Mouse (Mus musculus) ES-Bruce4 (cell line): ENCODE measurements around the gene Dazap2. TPM values are rescaled to one million over a fixed set of nuclear protein-coding genes. Genes with fewer than 3 reads are reported as not detected.

Experiments
- H3K27ac ChIP-seq: 2 replicates; pipeline ENCODE4 v1.5.1; 2012; ENCODE audit warnings: low read length, inconsistent platforms; ENCODE audit not compliant: insufficient read depth
- H3K27me3 ChIP-seq: 2 replicates; pipeline ENCODE4 v1.6.1; 2012; ENCODE audit warnings: mild to moderate bottlenecking, low read length, inconsistent platforms; ENCODE audit not compliant: control insufficient read depth, poor library complexity, insufficient read depth, severe bottlenecking
- H3K36me3 ChIP-seq: 2 replicates; pipeline ENCODE4 v1.6.1; 2012; ENCODE audit warnings: inconsistent platforms, mild to moderate bottlenecking, low read length, moderate library complexity; ENCODE audit not compliant: control insufficient read depth, poor library complexity, insufficient read depth, severe bottlenecking
- H3K4me1 ChIP-seq: one replicate; pipeline ENCODE4 v1.8.1; 2011; ENCODE audit warnings: low read length; ENCODE audit not compliant: control insufficient read depth, insufficient read depth
- H3K4me3 ChIP-seq: 2 replicates; pipeline ENCODE4 v1.5.1; 2011; ENCODE audit warnings: low read depth, mild to moderate bottlenecking, low read length
- H3K9ac ChIP-seq: 2 replicates; pipeline ENCODE4 v1.6.1; 2012; ENCODE audit warnings: low read depth, mild to moderate bottlenecking, inconsistent platforms; ENCODE audit not compliant: poor library complexity, severe bottlenecking
- H3K9me3 ChIP-seq: replicated peaks from 2 replicates; pipeline ENCODE4 v1.6.1; 2012; ENCODE audit warnings: mild to moderate bottlenecking, low read length, inconsistent platforms; ENCODE audit not compliant: control insufficient read depth, poor library complexity, insufficient read depth, severe bottlenecking
- CTCF ChIP-seq: IDR thresholded peaks from one replicate; pipeline ENCODE4 v1.8.1; 2011; ENCODE audit warnings: low read depth, low read length
- EP300 ChIP-seq: IDR thresholded peaks from 2 replicates; pipeline ENCODE4 v1.6.1; 2011; ENCODE audit warnings: low read depth, low read length; ENCODE audit not compliant: insufficient read depth
- POLR2A ChIP-seq: IDR thresholded peaks from one replicate; pipeline ENCODE4 v1.8.1; 2011; ENCODE audit warnings: low read length; ENCODE audit not compliant: insufficient read depth
- polyA plus RNA-seq: library from polyadenylated mRNA; stranded (reverse); fragments of >200 nt; gene quantifications from 2 replicates; pipeline ENCODE4 v1.2.4, GENCODE M21; 2011; ENCODE audit warnings: low read depth; ENCODE audit not compliant: missing spikeins, insufficient read depth, insufficient read length

Dazap2 gene
- polyA plus RNA-seq, 1 experiment = 70.7 TPM

- H3K27ac ChIP-seq = no peak overlapping the region
- no peak overlapping the region for H3K9ac ChIP-seq
- H3K4me1 ChIP-seq = peaks cover 8% of the 10 kb centered on the region
- TF ChIP-seq POLR2A = no peak
- no peak for TF ChIP-seq CTCF
- no peak for TF ChIP-seq EP300
- H3K9me3 ChIP-seq = no peaks in the 10 kb centered on the region
- H3K36me3 ChIP-seq = peaks cover 26% of the 10 kb centered on the region
- no peak overlapping the region for H3K4me3 ChIP-seq
- H3K27me3 ChIP-seq = no peaks in the 10 kb centered on the region
These were observed 8.6 kb downstream of the Dazap2 start for GRCm38 (mm10) chr15:100623754-100624153.

GRCm38 (mm10) chr15:100624435-100624834, 9.3 kb downstream of the Dazap2 start:
- Histone ChIP-seq H3K27ac (no peak overlapping the region), H3K36me3 (peaks cover 20% of the 10 kb centered on the region), H3K9me3 (no peaks in the 10 kb centered on the region), H3K27me3 (no peaks in the 10 kb centered on the region), H3K4me3 (no peak overlapping the region), H3K4me1 (peaks cover 8% of the 10 kb centered on the region), H3K9ac (no peak overlapping the region)
- TF ChIP-seq CTCF (no peak), EP300 (no peak), POLR2A (no peak)

GRCm38 (mm10) chr15:100627287-100627686, 12.1 kb downstream of the Dazap2 start:
- Histone ChIP-seq H3K27ac (peak overlapping the region; percentile 99), H3K9me3 (no peaks in the 10 kb centered on the region), H3K27me3 (no peaks in the 10 kb centered on the region), H3K4me1 (peaks cover 19% of the 10 kb centered on the region), H3K9ac (0 out of 2 replicates have a peak overlapping the region, but pooled peaks have one; percentile 11), H3K4me3 (no peak overlapping the region), H3K36me3 (no peaks in the 10 kb centered on the region; the same call in 1 of the 2 replicates)
- no peak for TF ChIP-seq CTCF
- no peak for TF ChIP-seq EP300
- TF ChIP-seq POLR2A = no peak

GRCm38 (mm10) chr15:100627774-100628370, 12.7 kb downstream of the Dazap2 start:
- no peaks in the 10 kb centered on the region for H3K9me3 ChIP-seq
- peaks cover 24% of the 10 kb centered on the region for H3K4me1 ChIP-seq
- H3K27me3 ChIP-seq = no peaks in the 10 kb centered on the region
- peak overlapping the region; percentile 99 for H3K27ac ChIP-seq
- no peaks in the 10 kb centered on the region for H3K36me3 ChIP-seq
- H3K9ac ChIP-seq = peak overlapping the region; percentile 36; the same call in 1 of the 2 replicates
- peak overlapping the region; percentile 32 for H3K4me3 ChIP-seq
- TF ChIP-seq EP300 (peak; percentile 95), POLR2A (no peak), CTCF (no peak)

- no peaks in the 10 kb centered on the region for H3K9me3 ChIP-seq
- H3K27me3 ChIP-seq = no peaks in the 10 kb centered on the region
- peak overlapping the region; percentile 36; the same call in 1 of the 2 replicates for H3K9ac ChIP-seq
- TF ChIP-seq EP300 (no peak; the same call in 1 of the 2 replicates), POLR2A (no peak), CTCF (no peak)
- H3K4me3 ChIP-seq = peak overlapping the region; percentile 10
- H3K27ac ChIP-seq = peak overlapping the region; percentile 96
- H3K36me3 ChIP-seq = no peaks in the 10 kb centered on the region
- H3K4me1 ChIP-seq = peaks cover 26% of the 10 kb centered on the region
These were observed 13.6 kb downstream of the Dazap2 start for GRCm38 (mm10) chr15:100628797-100629196.

GRCm38 (mm10) chr15:100630126-100630525, 15.0 kb downstream of the Dazap2 start:
- H3K9ac ChIP-seq = no peak overlapping the region
- H3K36me3 ChIP-seq = no peaks in the 10 kb centered on the region
- H3K27me3 ChIP-seq = no peaks in the 10 kb centered on the region
- H3K4me3 ChIP-seq = no peak overlapping the region
- H3K9me3 ChIP-seq = no peaks in the 10 kb centered on the region
- H3K27ac ChIP-seq = peak overlapping the region; percentile 96
- peaks cover 27% of the 10 kb centered on the region for H3K4me1 ChIP-seq
- peak; percentile 89 for TF ChIP-seq EP300
- TF ChIP-seq POLR2A = no peak
